Mouse (Mus musculus) midbrain, embryonic 13.5 days (tissue): ENCODE measurements around the gene Pum2. TPM values are rescaled to one million over a fixed set of nuclear protein-coding genes. Genes with fewer than 3 reads are reported as not detected.

ENCODE experiments used
- ATAC-seq: fragments of 200-750 bp; cut with Nextera tagmentation; 2 replicates; pipeline ENCODE4 v1.8.0; 2017; ENCODE audit warnings: mild to moderate bottlenecking, moderate TSS enrichment, moderate library complexity
- H3K27ac ChIP-seq: fragments of 300-500 bp; sonication (generic); 2 replicates; pipeline ENCODE4 v1.5.1; 2015; ENCODE audit warnings: inconsistent platforms, mild to moderate bottlenecking, moderate library complexity
- H3K27me3 ChIP-seq: fragments of 300-500 bp; sonication (generic); 2 replicates; pipeline ENCODE4 v1.6.1; 2015; ENCODE audit warnings: mild to moderate bottlenecking, inconsistent platforms
- H3K36me3 ChIP-seq: fragments of 300-500 bp; sonication (generic); 2 replicates; pipeline ENCODE4 v1.6.1; 2015; ENCODE audit warnings: mild to moderate bottlenecking, inconsistent platforms
- H3K4me1 ChIP-seq: fragments of 300-500 bp; sonication (generic); replicated peaks from 2 replicates; pipeline ENCODE4 v1.6.1; 2015; ENCODE audit warnings: inconsistent platforms
- H3K4me2 ChIP-seq: fragments of 300-500 bp; sonication (generic); replicated peaks from 2 replicates; pipeline ENCODE4 v1.6.1; 2015; ENCODE audit warnings: moderate library complexity, mild to moderate bottlenecking, inconsistent platforms
- H3K4me3 ChIP-seq: fragments of 300-500 bp; sonication (generic); replicated peaks from 2 replicates; pipeline ENCODE4 v1.5.1; 2015; ENCODE audit warnings: mild to moderate bottlenecking, inconsistent platforms
- H3K9ac ChIP-seq: fragments of 300-500 bp; sonication (generic); replicated peaks from 2 replicates; pipeline ENCODE4 v1.6.1; 2015; ENCODE audit warnings: mild to moderate bottlenecking, inconsistent platforms
- H3K9me3 ChIP-seq: fragments of 300-500 bp; sonication (generic); 2 replicates; pipeline ENCODE4 v1.6.1; 2016; ENCODE audit warnings: mild to moderate bottlenecking, inconsistent platforms
- WGBS: fragments of 180-500 bp; shearing (Covaris S2); methylation state at CpG from one replicate; pipeline ENCODE4 v1.1.7; 2015; 5-methylcytosine and 5-hydroxymethylcytosine counted together
- polyA plus RNA-seq: library from polyadenylated mRNA; unstranded; fragments of >200 nt; fragmentation: Nextera tagmentation; extraction: Ambion mirVana; gene quantifications from 2 replicates; pipeline ENCODE4 v1.2.1, GENCODE M21; 2015

Pum2 gene
- polyA plus RNA-seq, 1 experiment from 2014 or later = 58.6 TPM

GRCm38 (mm10) chr12:8712665-8713064 is 38.7 kb downstream of the Pum2 start:
- Histone ChIP-seq H3K36me3 (peaks cover 25% of the 10 kb centered on the region), H3K4me2 (no peak overlapping the region), H3K4me3 (no peak overlapping the region), H3K9ac (no peak overlapping the region), H3K27me3 (no peaks in the 10 kb centered on the region), H3K4me1 (no peaks in the 10 kb centered on the region), H3K9me3 (no peaks in the 10 kb centered on the region), H3K27ac (no peak overlapping the region)
- WGBS = 90% methylated on average over 2 of the region's 2 CpGs
- no peak for ATAC-seq

- no peaks in the 10 kb centered on the region for H3K9me3 ChIP-seq
- H3K27ac ChIP-seq = no peak overlapping the region
- no peak overlapping the region for H3K4me2 ChIP-seq
- no peaks in the 10 kb centered on the region for H3K4me1 ChIP-seq
- no peaks in the 10 kb centered on the region for H3K27me3 ChIP-seq
- H3K9ac ChIP-seq = no peak overlapping the region
- 97% methylated on average over 1 of the region's 1 CpGs for WGBS
- no peak for ATAC-seq
- H3K4me3 ChIP-seq = no peak overlapping the region
- H3K36me3 ChIP-seq = peaks cover 22% of the 10 kb centered on the region
Observed at GRCm38 (mm10) chr12:8716093-8716492, 42.2 kb downstream of the Pum2 start.

- no peaks in the 10 kb centered on the region for H3K9me3 ChIP-seq
- no peak overlapping the region for H3K27ac ChIP-seq
- no peaks in the 10 kb centered on the region for H3K27me3 ChIP-seq
- no peaks in the 10 kb centered on the region for H3K4me1 ChIP-seq
- H3K4me2 ChIP-seq = no peak overlapping the region
- H3K4me3 ChIP-seq = no peak overlapping the region
- no peak for ATAC-seq
- peaks cover 39% of the 10 kb centered on the region for H3K36me3 ChIP-seq
- no peak overlapping the region for H3K9ac ChIP-seq
- 81% methylated on average over 1 of the region's 1 CpGs for WGBS
Observed at GRCm38 (mm10) chr12:8726890-8727289, 53.0 kb downstream of the Pum2 start.

GRCm38 (mm10) chr12:8728739-8729138 is 54.8 kb downstream of the Pum2 start:
- WGBS = 96% methylated on average over 2 of the region's 2 CpGs
- no peak overlapping the region for H3K9ac ChIP-seq
- H3K4me2 ChIP-seq = no peak overlapping the region
- H3K4me1 ChIP-seq = no peaks in the 10 kb centered on the region
- H3K36me3 ChIP-seq = peaks cover 29% of the 10 kb centered on the region
- H3K4me3 ChIP-seq = no peak overlapping the region
- H3K9me3 ChIP-seq = no peaks in the 10 kb centered on the region
- no peak overlapping the region for H3K27ac ChIP-seq
- ATAC-seq = no peak
- H3K27me3 ChIP-seq = no peaks in the 10 kb centered on the region

- Histone ChIP-seq H3K36me3 (peaks cover 66% of the 10 kb centered on the region), H3K4me3 (no peak overlapping the region), H3K9ac (no peak overlapping the region), H3K4me1 (no peaks in the 10 kb centered on the region), H3K27ac (no peak overlapping the region), H3K4me2 (no peak overlapping the region), H3K27me3 (no peaks in the 10 kb centered on the region), H3K9me3 (no peaks in the 10 kb centered on the region; the same call in 1 of the 2 replicates)
- 94% methylated on average over 2 of the region's 2 CpGs for WGBS
- ATAC-seq = no peak
Observed at GRCm38 (mm10) chr12:8753654-8754053, 79.7 kb downstream of the Pum2 start.

GRCm38 (mm10) chr12:8754116-8754515 is 80.2 kb downstream of the Pum2 start:
- Histone ChIP-seq H3K4me3 (no peak overlapping the region), H3K4me1 (no peaks in the 10 kb centered on the region), H3K27ac (no peak overlapping the region), H3K9ac (no peak overlapping the region), H3K27me3 (no peaks in the 10 kb centered on the region), H3K9me3 (no peaks in the 10 kb centered on the region; the same call in 1 of the 2 replicates), H3K4me2 (no peak overlapping the region), H3K36me3 (peaks cover 62% of the 10 kb centered on the region)
- 90% methylated on average over 4 of the region's 4 CpGs for WGBS
- no peak for ATAC-seq

- H3K9me3 ChIP-seq = no peaks in the 10 kb centered on the region; the same call in 1 of the 2 replicates
- H3K4me2 ChIP-seq = no peak overlapping the region
- no peaks in the 10 kb centered on the region for H3K27me3 ChIP-seq
- no peak overlapping the region for H3K9ac ChIP-seq
- ATAC-seq = no peak
- H3K4me3 ChIP-seq = no peak overlapping the region
- peaks cover 47% of the 10 kb centered on the region for H3K36me3 ChIP-seq
- H3K4me1 ChIP-seq = no peaks in the 10 kb centered on the region
- no peak overlapping the region for H3K27ac ChIP-seq
- 93% methylated on average over 3 of the region's 3 CpGs for WGBS
Observed at GRCm38 (mm10) chr12:8758029-8758428, 84.1 kb downstream of the Pum2 start.

- H3K9ac ChIP-seq = no peak overlapping the region
- H3K4me2 ChIP-seq = no peak overlapping the region
- no peak overlapping the region for H3K27ac ChIP-seq
- no peak for ATAC-seq
- no peak overlapping the region for H3K4me3 ChIP-seq
- peaks cover 36% of the 10 kb centered on the region for H3K36me3 ChIP-seq
- H3K27me3 ChIP-seq = no peaks in the 10 kb centered on the region
- H3K9me3 ChIP-seq = no peaks in the 10 kb centered on the region; the same call in 1 of the 2 replicates
- no peaks in the 10 kb centered on the region for H3K4me1 ChIP-seq
- 77% methylated on average over 4 of the region's 4 CpGs for WGBS
Observed at GRCm38 (mm10) chr12:8759115-8759514, 85.2 kb downstream of the Pum2 start.

GRCm38 (mm10) chr12:8759779-8760178 is 85.8 kb downstream of the Pum2 start:
- H3K27ac ChIP-seq = no peak overlapping the region
- H3K9ac ChIP-seq = no peak overlapping the region
- no peak overlapping the region for H3K4me2 ChIP-seq
- H3K36me3 ChIP-seq = peaks cover 31% of the 10 kb centered on the region
- no peaks in the 10 kb centered on the region; the same call in 1 of the 2 replicates for H3K9me3 ChIP-seq
- no peaks in the 10 kb centered on the region for H3K27me3 ChIP-seq
- no peaks in the 10 kb centered on the region for H3K4me1 ChIP-seq
- H3K4me3 ChIP-seq = no peak overlapping the region
- 69% methylated on average over 6 of the region's 6 CpGs for WGBS
- no peak for ATAC-seq

GRCm38 (mm10) chr12:8760561-8760960 is 86.6 kb downstream of the Pum2 start:
- Histone ChIP-seq H3K4me1 (no peaks in the 10 kb centered on the region), H3K4me3 (no peak overlapping the region), H3K36me3 (peaks cover 24% of the 10 kb centered on the region), H3K9me3 (no peaks in the 10 kb centered on the region; the same call in 1 of the 2 replicates), H3K27ac (no peak overlapping the region), H3K4me2 (no peak overlapping the region), H3K9ac (no peak overlapping the region), H3K27me3 (no peaks in the 10 kb centered on the region)
- WGBS = 84% methylated on average over 6 of the region's 6 CpGs
- ATAC-seq = no peak

GRCm38 (mm10) chr12:8761058-8761457 is 87.1 kb downstream of the Pum2 start:
- Histone ChIP-seq H3K27me3 (no peaks in the 10 kb centered on the region), H3K27ac (no peak overlapping the region), H3K36me3 (peaks cover 20% of the 10 kb centered on the region), H3K4me3 (no peak overlapping the region), H3K4me2 (no peak overlapping the region), H3K9me3 (no peaks in the 10 kb centered on the region; the same call in 1 of the 2 replicates), H3K4me1 (no peaks in the 10 kb centered on the region), H3K9ac (no peak overlapping the region)
- 81% methylated on average over 7 of the region's 7 CpGs for WGBS
- peak; percentile 10; the same call in 1 of the 2 replicates for ATAC-seq

GRCm38 (mm10) chr12:8762667-8763066 is 88.7 kb downstream of the Pum2 start:
- Histone ChIP-seq H3K4me2 (no peak overlapping the region), H3K9me3 (no peaks in the 10 kb centered on the region), H3K27ac (no peak overlapping the region), H3K27me3 (no peaks in the 10 kb centered on the region), H3K9ac (no peak overlapping the region), H3K36me3 (peaks cover 6% of the 10 kb centered on the region), H3K4me1 (no peaks in the 10 kb centered on the region), H3K4me3 (no peak overlapping the region)
- no peak for ATAC-seq
- 91% methylated on average over 2 of the region's 2 CpGs for WGBS

GRCm38 (mm10) chr12:8764221-8764930 is 90.4 kb downstream of the Pum2 start:
- no peak overlapping the region for H3K4me2 ChIP-seq
- H3K27me3 ChIP-seq = no peaks in the 10 kb centered on the region
- no peak overlapping the region for H3K4me3 ChIP-seq
- no peak overlapping the region for H3K27ac ChIP-seq
- no peaks in the 10 kb centered on the region for H3K4me1 ChIP-seq
- no peak overlapping the region for H3K9ac ChIP-seq
- H3K36me3 ChIP-seq = no peaks in the 10 kb centered on the region
- WGBS = 90% methylated on average over 15 of the region's 15 CpGs
- ATAC-seq = no peak
- no peaks in the 10 kb centered on the region for H3K9me3 ChIP-seq
